Mouse (Mus musculus) cortical plate, adult 2 months (tissue): Measurements from ENCODE around the gene Fam227b.

Experiments used
- CTCF ChIP-seq: fragments of 200-500 bp; IDR thresholded peaks from 2 replicates; pipeline ENCODE4 v1.5.1; 2011; ENCODE audit warnings: mild to moderate bottlenecking, control low read depth, low read length; ENCODE audit not compliant: insufficient read depth; ENCODE audit errors: extremely low read depth
- POLR2A ChIP-seq: fragments of 200-500 bp; IDR thresholded peaks from 2 replicates; pipeline ENCODE4 v1.6.1; 2011; ENCODE audit warnings: mild to moderate bottlenecking, low read length, control low read depth; ENCODE audit not compliant: insufficient read depth; ENCODE audit errors: extremely low read depth

GRCm38 (mm10) chr2:126034379-126035005 is 117.3 kb downstream of the Fam227b start, which contains the start of gene Fgf7:
- TF ChIP-seq CTCF (peak; percentile 60), POLR2A (no peak)
